Mouse (Mus musculus): ENCODE data around the gene Bcl7a. TPM values are rescaled to one million over a fixed set of nuclear protein-coding genes. Genes with fewer than 3 reads are reported as not detected.

Bcl7a gene
- total and polyA plus RNA-seq, 3 experiments, result 2.3 to 7.2 (median 4.3) TPM

- peak overlapping the region; percentile 63 for H3K27ac ChIP-seq (ENCODE audit: insufficient read depth, low read depth)
- dilution Hi-C loops (cut with MboI; ENCODE audit: extremely low pct_ligation_motif_present, extremely low pct_unique_long_range_greater_than_20kb, low sequenced_read_pairs) (no loop called here), in situ Hi-C loops (cut with MboI; ENCODE audit: low pct_ligation_motif_present, low pct_unique_long_range_greater_than_20kb, low sequenced_read_pairs) (no loop called here)
- no peaks in the 10 kb centered on the region for H3K79me2 ChIP-seq (replicated peaks; ENCODE audit: control insufficient read depth, extremely low read depth, insufficient read depth, poor library complexity, severe bottlenecking)
- H3K4me2 ChIP-seq (ENCODE audit: insufficient read depth, low read depth, poor library complexity, severe bottlenecking), result peak overlapping the region; percentile 81
- TF ChIP-seq TBP (conservative IDR thresholded peaks at IDR 0.05; ENCODE audit: low read depth, low read length) (peak; percentile 67; the same call in 1 of the 2 replicates), KAT2A (IDR thresholded peaks at IDR 0.05; ENCODE audit: insufficient replicate concordance, low read length) (no peak), ZNF384 (IDR thresholded peaks at IDR 0.05; ENCODE audit: low read depth, low read length) (peak; percentile 56), CHD2 (IDR thresholded peaks at IDR 0.05; ENCODE audit: low read length) (0 out of 2 replicates have a peak, but pooled peaks have one; percentile 38), POLR2A (IDR thresholded peaks at IDR 0.05; ENCODE audit: low read depth, low read length) (peak; percentile 22; the same call in 1 of the 2 replicates), MEF2A (IDR thresholded peaks at IDR 0.05; ENCODE audit: borderline replicate concordance, low read depth, low read length) (0 out of 2 replicates have a peak, but pooled peaks have one; percentile 15), E2F4 (IDR thresholded peaks at IDR 0.05; ENCODE audit: insufficient replicate concordance, low read depth, low read length) (no peak), IRF4 (IDR thresholded peaks at IDR 0.05; ENCODE audit: low read depth, low read length) (peak; percentile 14; the same call in 1 of the 2 replicates), JUN (IDR thresholded peaks at IDR 0.05; ENCODE audit: insufficient read depth, low read depth, low read length) (no peak), PAX5 (IDR thresholded peaks at IDR 0.05; ENCODE audit: low read length) (no peak), TCF12 (IDR thresholded peaks at IDR 0.05; ENCODE audit: low read depth, low read length) (0 out of 2 replicates have a peak, but pooled peaks have one; percentile 7), HCFC1 (IDR thresholded peaks at IDR 0.05; ENCODE audit: low read depth, low read length) (0 out of 2 replicates have a peak, but pooled peaks have one; percentile 19), MAX (IDR thresholded peaks at IDR 0.05; ENCODE audit: low read length) (peak; percentile 55), CTCF (conservative IDR thresholded peaks at IDR 0.05 in 1 of 2, IDR thresholded peaks at IDR 0.05 in 1 of 2; ENCODE audit: low read depth in 2 of 2, low read length in 2 of 2) (no peak), NELFE (IDR thresholded peaks at IDR 0.05; ENCODE audit: low read depth, low read length) (no peak), USF2 (conservative IDR thresholded peaks at IDR 0.05; ENCODE audit: low read depth, low read length) (no peak), BHLHE40 (IDR thresholded peaks at IDR 0.05; ENCODE audit: low read depth, low read length) (peak; percentile 68), RCOR1 (conservative IDR thresholded peaks at IDR 0.05; ENCODE audit: low read depth, low read length) (no peak), EP300 (IDR thresholded peaks at IDR 0.05; ENCODE audit: low read length) (peak; percentile 62; the same call in 1 of the 2 replicates), GABPA (IDR thresholded peaks at IDR 0.05; ENCODE audit: insufficient replicate concordance, low read depth, low read length) (no peak), MYC (IDR thresholded peaks at IDR 0.05; ENCODE audit: low read depth, low read length) (peak; percentile 53; the same call in 1 of the 2 replicates), CHD1 (IDR thresholded peaks at IDR 0.05; ENCODE audit: low read depth, low read length) (no peak), ETS1 (conservative IDR thresholded peaks at IDR 0.05; ENCODE audit: low read depth, low read length) (peak; percentile 60), SIN3A (IDR thresholded peaks at IDR 0.05; ENCODE audit: low read length) (no peak), JUND (conservative IDR thresholded peaks at IDR 0.05; ENCODE audit: low read depth, low read length) (0 out of 2 replicates have a peak, but pooled peaks have one; percentile 25), ZKSCAN1 (IDR thresholded peaks at IDR 0.05; ENCODE audit: borderline replicate concordance, low read depth, low read length) (no peak), MXI1 (IDR thresholded peaks at IDR 0.05; ENCODE audit: low read depth, low read length) (0 out of 2 replicates have a peak, but pooled peaks have one; percentile 29), USF1 (IDR thresholded peaks at IDR 0.05; ENCODE audit: low read depth, low read length) (no peak), NRF1 (IDR thresholded peaks at IDR 0.05; ENCODE audit: low read depth, low read length) (no peak), ZC3H11A (IDR thresholded peaks at IDR 0.05; ENCODE audit: low read depth, low read length) (no peak), POLR2AphosphoS2 (IDR thresholded peaks at IDR 0.05; ENCODE audit: low read depth, low read length) (no peak), UBTF (IDR thresholded peaks at IDR 0.05; ENCODE audit: low read depth, low read length) (no peak), ZMIZ1 (IDR thresholded peaks at IDR 0.05; ENCODE audit: low read depth, low read length) (no peak; the same call in 1 of the 2 replicates), ELF1 (IDR thresholded peaks at IDR 0.05; ENCODE audit: low read depth, low read length) (peak; percentile 36; the same call in 1 of the 2 replicates)
- H3K9ac ChIP-seq (ENCODE audit: insufficient read depth, low read depth), result no peak overlapping the region
- peaks cover 8% of the 10 kb centered on the region for H3K9me3 ChIP-seq (replicated peaks; ENCODE audit: low read length)
- DNase-seq (ENCODE audit: extremely low read depth), result peak; percentile 79
- H3K4me1 ChIP-seq (ENCODE audit: control insufficient read depth in 1 of 2, insufficient read depth in 2 of 2), result peaks cover 22 to 52% of the 10 kb centered on the region in 2 experiments
- peaks cover 3% of the 10 kb centered on the region for H3K27me3 ChIP-seq (replicated peaks)
- no peak overlapping the region for H3K4me3 ChIP-seq (replicated peaks in 1 of 3; ENCODE audit: low read depth in 2 of 3, low read length in 2 of 3, poor library complexity in 1 of 3)
- H3K36me3 ChIP-seq (replicated peaks in 1 of 2; ENCODE audit: control insufficient read depth in 1 of 2, insufficient read depth in 1 of 2, low read length in 1 of 2), result peaks cover 3% of the 10 kb centered on the region in 2 experiments
Measured at GRCm38 (mm10) chr5:123379504-123379931, 35.9 kb downstream of the Bcl7a start.
